Mouse (Mus musculus) T-helper 1 cell (primary cell): ENCODE results near the gene Bace1.

Source experiments
- in situ Hi-C: fragments of 300-600 bp; cut with MboI, MseI; formaldehyde crosslinking; loops from one replicate; pipeline ENCODE4 v1.15.1; 2025; ENCODE audit warnings: high pct_unique_total_duplicates

Gene Bace1

DNA sequence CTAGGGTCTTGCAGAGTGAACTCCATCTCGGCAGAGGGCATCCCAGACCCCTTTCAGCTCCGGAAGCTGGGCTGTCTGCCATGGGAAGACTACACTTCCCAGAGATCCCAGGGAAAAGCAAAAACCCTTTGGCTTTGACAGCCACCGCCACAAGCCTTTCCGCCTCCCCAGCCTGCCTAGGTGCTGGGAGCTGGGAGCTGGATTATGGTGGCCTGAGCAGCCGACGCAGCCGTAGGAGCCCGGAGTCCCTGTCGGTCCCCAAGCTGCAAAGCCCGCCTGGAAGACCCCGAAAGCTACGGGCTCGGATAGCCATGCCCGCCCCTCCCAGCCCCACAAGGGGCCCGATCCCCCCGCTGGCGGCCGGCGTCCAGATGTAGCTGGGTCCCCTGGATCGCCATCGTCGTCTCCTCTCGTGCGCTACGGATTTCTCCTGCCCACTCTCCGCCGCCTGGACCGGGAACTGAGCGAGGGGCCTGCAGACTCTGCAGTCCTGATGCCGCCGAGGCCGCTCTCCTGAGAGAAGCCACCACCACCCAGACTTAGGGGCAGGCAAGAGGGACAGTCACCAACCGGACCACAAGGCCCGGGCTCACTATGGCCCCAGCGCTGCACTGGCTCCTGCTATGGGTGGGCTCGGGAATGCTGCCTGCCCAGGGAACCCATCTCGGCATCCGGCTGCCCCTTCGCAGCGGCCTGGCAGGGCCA, at the start of gene Bace1:
Gene Bace1 (plus strand): TSS at position 147 of the 705 bp plus-strand sequence.
- in situ Hi-C loops: no loop called here

DNA sequence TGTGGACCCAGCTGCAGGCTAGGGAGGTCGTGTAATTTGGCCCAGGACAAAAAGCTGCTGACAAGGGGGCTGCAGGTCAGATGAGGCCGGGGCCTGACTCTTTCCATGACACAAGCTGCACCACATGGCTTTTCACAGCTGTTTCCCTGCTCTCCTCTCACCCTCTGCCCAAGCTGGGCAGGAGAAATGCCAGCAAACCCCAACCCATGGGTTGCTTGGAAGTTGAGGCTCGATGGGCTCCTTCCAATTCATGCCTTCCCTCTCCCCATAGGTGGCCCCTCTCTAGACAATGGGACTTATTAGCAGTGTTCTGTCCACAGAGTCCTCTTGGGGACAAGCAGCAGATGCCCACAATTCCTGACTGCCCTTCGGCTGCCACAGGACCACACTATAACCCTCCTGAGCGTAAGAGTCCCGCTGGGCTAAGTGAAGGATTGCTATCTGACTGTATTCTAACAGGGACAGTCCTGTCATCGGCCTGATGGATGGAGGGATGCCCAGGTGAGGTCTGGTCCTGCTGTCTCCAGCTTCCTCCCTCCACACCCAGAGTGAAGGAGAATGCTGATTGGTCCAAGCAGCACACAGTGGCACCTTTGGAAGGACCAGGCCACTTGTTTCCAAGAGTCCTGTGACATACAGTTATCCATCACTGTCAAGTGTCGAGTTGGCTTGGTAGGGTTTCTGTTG, 46.8 kb upstream of the Bace1 start:
- in situ Hi-C loops: no loop called here

DNA sequence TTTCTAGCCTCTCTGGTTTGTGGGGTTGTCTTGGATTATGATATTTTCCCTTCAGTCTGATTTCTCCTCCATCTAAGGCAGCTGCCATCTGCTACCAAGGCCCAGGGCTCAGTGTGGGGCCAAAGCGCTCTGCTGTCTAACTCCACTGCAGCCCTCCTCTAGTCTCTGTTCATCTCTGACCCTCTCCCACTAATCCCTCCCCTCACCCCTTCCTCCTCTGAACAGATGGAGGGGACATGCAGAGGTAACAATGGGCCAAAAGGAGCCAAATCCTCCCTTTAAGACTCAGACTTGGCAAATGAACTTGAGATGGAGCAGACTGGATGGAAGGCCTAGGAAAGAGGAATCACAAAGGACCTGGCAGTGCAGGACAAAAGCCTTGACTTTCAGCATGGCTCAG, 46.1 kb upstream of the Bace1 start:
- in situ Hi-C loops: no loop called here

DNA sequence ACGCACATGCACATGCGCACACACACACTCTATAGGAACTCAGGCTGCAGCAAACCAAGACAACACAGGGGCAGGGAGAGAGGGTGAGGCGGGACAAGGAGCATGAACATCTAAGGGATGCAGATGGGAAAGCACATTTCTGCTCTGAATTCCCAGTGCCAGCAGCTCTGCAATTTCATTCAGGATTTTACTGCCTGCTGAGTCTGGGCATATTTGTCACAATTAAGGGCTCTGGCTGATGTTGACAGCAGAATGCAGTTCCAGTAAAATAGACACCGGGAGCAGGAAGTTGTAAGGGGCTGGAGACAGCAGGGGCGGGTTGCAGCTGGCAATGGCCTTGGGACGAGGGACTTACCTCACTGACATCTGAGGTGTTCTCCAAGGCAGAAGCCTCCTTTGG, 44.7 kb upstream of the Bace1 start:
- in situ Hi-C loops: no loop called here

DNA sequence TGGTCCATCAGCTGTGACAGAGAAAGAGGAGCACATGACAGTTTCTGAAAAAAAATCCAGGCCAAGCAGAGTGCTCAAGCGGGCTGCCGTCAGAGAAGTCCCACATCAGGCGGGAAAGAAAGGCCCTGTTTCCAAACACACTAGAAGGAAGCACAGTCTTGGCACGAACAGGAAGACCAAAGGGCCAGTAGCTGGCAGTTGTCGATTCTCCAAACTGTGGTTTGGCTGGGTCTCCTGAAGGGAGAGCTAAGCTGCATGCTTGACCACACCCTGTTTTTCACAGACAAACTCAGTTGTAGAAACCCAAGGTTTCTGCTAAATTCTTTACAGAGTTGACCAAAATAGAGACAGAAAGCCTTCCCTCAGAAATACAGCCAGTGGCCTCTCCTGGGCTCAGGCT, 42.7 kb upstream of the Bace1 start:
- in situ Hi-C loops: no loop called here

DNA sequence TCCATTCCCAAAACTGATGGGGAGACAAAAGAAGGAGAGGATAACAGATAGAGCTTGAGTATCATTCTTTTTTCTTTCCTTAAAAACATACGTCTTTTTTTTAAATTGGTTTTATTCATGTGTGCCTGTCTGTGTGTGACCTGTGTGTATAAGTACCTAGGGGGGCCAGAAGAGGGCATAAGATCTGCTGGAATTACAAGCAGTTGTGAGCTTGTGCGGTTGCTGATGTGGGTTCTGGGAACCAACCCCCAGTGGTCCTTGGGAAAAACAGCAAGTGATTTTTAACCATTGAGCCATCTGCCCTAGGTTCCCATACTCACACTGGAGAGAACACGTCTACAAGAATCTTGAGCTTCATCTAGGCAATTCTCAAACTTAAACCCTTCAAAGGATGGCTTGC, 41.1 kb upstream of the Bace1 start:
- in situ Hi-C loops: no loop called here

DNA sequence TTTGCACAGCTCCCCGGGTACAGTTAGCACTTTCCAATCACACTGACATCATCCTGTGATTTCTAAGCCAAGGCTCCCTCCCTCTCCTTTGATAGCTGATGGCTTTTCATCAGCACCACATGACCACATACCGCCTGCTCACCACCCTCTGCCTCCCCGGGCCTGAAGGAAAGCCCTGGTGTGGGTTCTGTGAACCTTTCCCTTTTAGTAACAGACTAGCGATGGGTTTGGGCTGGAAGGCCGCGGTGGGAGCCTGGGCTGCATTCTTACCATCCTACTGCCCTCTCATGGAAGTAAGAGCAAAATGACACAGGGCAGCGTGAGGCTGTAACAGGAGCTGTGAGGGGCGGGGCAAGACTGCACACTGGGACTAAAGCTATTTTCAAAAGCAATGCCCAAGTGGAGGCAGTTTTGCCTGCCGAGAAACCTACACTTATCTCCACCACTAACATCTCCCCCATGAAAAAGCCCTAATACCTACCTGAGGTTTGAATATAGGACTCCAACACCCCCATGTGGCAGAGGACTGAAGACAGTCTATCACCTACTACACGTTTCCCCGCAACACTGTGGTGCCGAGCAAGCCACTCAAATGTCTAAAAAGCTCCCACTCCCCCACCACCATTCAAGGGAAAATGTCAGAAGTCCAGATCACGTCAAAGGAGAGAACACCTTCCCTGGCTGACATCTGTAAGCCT, 39.8 kb upstream of the Bace1 start:
- in situ Hi-C loops: no loop called here

DNA sequence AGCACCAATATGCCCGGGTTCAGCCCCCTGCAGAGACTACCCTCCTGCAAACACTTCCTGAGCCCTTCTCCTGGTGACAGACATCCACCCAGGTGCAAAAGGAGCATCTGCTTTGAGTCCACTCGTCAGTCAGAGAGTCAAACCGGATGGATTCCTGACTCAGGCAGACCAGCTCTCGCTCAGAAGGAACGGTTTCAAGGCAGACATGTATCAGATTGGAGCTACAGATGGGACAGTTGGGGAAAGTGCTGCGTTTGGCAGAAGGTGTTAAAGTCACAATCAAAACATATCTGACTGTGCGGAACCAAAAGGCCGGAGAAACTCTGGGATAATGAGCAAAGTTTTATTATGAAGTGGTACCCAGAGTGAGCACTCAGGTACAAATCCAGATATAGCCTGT, 39.0 kb upstream of the Bace1 start:
- in situ Hi-C loops: no loop called here

DNA sequence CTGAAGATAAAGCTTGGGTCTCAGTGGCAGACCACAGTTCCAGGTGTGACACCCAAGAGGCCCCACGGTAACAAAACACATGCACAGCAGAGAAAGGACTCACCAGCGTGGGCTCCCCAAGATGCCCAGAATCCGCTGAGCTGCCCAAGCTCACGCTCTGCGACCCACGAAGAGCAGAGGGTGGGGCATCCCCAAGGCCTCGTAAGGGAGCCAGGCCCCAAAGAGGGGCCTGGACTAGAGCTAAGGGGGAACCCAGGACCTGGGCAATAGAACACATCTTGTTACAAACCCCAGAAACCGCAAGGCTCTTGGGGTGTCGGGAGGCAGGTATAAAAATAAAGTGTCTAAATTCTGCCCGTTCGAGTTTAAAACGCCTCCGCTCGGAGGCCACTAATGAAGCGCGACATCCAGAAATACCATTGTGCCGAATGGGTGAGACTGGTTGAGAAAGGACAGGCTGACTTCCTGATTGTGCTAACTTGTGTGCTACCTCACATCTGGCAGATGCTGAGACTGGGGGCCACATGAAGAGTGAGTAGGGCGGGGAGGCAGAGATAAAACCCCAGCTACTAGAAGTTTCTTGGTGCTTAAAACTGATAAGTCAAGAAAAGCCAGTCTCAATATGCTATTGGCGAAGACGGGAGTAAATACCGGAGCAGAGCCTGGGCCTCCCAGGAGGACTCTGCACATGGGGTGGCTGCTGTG, 35.2 kb upstream of the Bace1 start:
- in situ Hi-C loops: no loop called here

DNA sequence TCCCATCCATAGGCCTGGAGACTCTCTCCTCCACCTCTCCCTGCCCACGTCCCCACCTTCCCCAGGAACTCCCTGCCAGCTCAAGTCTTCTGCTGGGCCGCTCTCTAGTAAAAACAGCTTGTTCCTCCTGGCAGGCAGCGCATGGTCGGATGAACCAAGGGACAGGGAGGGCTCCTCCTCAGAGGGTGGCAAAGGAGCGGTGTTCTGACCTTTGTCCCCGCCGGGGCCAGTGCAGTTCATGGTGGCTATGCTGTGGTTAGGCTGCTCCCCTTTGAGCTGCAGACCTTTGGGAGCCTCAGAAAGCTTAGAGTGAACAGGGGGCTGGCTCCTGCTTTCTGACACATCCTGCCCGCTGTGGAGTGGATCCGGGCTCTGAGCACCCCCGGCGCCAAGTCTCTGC, 31.5 kb upstream of the Bace1 start:
- in situ Hi-C loops: no loop called here

DNA sequence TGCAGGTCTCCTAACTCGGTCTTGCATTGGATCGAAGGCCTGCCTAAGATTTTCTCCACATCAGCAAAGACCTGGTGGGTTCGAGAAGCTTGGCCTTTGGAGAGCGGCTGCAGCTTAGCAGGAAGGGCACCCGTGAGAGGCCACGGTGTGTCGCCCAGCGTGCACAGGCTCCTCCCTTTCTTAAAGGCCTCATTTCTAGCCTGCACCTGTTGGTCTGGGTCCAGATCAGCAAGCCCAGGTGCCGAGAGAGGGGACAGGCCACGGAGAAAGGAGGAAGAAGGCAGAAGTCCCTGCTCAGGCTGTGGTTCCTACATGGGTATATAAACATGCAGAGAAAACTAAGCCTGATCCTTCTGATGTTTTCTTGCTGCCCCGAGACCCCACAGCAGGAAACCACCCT, 31.0 kb upstream of the Bace1 start:
- in situ Hi-C loops: no loop called here

DNA sequence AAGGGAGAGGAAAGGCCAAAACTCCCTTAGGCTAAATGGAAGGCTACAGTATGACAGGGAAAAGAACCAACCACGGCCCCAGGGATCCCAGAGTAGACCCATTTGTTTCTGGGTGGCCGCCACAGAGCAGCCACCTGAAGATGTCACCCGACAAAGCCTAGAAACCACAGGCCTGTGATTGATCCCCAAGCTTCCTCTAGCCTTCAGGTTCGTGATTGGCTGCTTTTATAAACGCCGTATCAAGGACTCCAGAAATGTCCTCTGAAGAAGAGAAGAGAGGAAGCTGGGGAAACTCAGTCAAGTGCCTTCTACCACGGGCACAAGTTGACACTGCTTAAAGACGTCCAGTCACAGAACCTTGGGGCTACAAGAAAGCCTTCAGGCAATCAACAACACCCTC, 30.6 kb upstream of the Bace1 start:
- in situ Hi-C loops: no loop called here

DNA sequence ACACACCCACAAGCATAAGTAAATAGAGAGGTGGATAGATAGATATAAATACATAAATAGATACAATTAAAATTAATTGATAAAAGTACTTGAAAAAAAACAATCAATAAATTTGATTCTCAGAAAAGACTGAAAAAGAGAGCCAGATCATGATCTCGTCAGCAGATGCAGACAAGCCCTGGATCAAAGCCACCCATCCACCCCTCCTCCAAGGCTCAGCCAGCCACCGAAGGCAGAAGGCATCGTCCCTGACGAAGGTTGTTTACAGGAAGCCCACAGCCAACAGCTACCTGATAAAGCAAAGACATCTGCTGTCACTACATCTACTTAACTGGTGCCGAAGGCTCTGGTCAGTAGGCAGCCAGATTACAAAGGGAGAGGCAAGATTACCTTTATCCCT, 26.4 kb upstream of the Bace1 start:
- in situ Hi-C loops: no loop called here

DNA sequence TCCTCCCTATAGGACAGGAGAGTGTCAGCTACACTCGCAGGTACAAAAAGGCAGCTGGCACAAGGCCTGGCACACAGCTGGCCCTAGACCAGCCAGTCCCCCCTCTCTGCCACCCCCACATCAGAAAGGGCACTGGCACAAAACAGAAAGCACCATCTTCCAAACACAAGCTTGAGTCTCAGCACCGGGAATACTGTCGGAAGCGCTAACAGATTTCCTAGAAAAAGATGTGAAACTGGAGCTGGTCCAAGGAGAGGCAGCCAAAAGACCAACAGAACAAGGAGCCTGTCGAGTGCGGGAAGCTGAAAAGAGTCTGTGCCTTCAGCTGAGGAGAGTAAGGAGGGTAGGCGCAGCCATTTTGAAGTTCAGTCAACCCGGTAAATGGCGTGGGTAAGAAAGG, 23.3 kb upstream of the Bace1 start:
- in situ Hi-C loops: no loop called here

DNA sequence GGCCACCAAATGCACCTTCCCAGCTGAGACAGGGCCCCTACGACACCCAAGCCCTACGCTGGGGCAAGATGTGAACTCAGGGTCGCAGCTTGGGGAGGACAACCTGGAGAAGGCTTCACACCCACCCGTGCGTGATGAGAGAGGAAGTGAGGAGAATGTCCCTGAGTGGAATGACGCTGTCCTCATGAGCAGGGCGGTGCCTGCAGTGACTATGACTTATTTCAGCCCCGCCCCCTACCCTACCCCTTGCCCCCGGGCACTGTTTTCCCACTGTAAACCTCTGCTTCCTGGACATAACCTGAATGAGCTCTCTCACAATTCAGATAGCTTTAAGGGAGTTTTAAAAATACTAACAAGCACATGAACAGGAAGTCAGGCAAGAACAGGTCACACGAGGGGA, 22.9 kb upstream of the Bace1 start:
- in situ Hi-C loops: no loop called here

DNA sequence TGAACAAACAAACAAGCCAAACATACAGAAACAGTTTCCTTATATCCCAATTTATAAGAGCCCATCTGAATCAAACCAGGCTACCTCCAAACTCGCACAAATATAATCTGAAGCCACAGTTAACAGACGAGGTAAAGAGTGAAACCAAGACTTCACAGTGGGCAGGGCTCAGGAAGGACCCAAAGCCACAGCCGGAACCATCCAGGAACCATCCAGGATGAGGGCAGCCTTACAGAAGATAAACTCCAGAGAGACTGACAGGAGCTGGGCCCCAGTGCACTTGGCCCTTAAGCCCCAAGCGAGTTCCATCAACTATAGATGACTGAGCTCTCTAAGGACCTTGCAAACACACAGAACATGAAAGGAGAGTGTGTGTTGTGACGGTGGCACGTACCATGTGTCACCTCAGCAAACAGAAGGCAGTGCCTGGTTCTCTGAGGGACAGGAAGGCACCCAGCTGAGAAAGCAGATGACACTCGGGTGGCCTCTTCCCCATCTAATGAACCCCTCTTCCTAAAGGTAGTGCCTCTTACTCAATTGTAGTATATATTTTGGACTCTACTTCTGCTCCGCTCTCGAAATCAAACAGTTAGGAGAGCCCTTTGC, 19.9 kb upstream of the Bace1 start:
- in situ Hi-C loops: no loop called here

DNA sequence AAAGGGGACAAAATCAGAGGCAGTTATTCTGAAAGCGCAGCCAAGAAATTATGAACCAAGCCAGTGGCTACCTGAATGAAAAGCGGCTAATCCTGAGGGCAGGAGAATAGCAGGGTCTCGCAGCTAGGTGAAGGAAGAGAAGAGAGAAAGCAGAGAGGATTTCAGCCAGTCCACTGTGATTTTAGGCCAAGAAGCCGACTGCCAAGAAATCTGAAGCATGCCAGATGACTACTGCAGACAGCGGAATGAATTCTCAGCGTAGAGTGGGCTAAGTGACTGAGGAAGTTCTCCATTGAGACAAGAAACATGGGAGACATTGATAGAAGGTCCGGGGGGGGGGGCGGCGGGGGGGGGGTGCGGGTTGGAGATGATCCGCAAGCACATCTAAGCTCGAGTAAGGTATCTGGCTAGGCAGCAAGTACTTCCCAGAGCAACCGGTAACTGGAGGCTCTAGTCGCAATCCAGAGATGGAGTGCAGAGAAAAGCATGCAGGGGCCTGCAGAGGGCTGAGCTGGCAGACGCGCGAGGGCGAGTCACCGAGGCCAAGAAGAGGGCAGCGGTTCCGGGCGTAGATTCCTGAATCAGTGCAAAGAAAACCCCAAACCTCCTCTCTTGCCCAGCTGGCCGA, 10.6 kb upstream of the Bace1 start:
- in situ Hi-C loops: no loop called here

DNA sequence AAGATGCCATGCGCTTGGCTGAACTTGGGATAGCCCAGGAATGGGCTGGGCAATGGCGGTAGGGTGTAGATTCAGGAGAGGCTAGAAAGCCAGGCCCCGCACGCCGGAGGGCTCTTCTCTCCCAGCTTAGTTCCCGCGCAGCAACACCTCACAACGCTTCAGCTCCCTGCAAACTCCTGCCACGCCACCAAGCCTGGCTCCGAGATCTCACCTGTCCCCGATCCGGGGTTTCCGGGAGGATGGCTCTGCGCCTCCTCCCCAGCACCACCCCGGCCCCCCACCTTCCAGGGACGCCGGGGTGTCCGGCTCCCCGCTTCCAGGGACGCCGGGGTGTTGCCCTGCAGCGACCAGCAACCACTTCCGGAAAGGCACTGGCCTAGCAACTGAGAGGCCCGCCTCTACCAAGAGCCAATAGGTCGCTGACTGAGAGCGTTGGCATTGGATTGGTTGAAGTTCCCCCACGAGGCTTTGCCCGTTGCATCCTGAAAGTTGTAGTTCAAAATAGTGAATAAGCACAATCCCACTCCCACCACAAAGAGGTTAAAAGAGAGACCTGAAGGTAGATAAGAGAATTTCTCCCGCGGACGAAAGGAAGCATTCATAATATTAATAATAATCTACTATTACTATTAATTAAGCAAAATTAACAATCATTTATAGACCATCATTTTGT, 10.0 kb upstream of the Bace1 start, which contains the start of gene Cep164:
Gene Cep164 (minus strand): TSS at position 401 of the 673 bp plus-strand sequence.
- in situ Hi-C loops: no loop called here

DNA sequence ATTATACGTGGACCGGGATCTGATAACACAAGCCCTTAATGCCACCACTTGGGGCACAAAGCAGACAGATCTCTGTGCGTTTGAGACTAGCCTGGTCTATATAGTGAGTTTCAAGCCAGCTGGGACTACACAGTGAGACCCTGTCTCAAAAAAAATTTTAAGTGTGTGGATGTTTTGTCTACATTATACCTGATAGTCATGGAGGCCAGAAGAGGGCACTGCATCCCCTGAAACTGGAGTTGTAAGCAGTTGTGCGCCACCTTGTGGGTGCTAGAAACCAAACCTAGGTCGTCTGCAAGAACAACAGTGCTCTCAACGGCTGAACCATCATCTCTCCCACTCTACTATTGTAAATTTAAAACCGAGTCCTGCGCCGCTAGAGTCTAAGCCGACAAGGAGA, 9.3 kb upstream of the Bace1 start:
- in situ Hi-C loops: no loop called here

DNA sequence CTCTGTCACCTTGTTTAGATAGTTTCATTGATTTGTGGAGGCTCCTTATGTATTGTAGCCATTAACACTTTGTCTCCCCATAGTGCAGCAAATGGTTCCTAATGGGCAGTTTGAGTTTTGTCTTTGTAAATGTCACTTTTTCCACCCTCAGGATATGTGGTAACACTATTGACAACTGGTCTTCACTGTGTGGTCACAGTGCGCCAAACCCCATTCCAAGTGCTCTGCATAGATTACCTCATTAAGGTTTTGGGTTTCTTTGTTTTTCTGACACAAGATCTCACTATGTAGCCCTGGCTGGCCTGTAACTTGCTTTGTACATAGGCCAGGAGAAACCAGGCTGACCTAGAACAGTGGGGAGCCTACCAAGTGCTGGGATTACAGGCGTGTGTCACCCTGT, 5.5 kb upstream of the Bace1 start:
- in situ Hi-C loops: no loop called here

DNA sequence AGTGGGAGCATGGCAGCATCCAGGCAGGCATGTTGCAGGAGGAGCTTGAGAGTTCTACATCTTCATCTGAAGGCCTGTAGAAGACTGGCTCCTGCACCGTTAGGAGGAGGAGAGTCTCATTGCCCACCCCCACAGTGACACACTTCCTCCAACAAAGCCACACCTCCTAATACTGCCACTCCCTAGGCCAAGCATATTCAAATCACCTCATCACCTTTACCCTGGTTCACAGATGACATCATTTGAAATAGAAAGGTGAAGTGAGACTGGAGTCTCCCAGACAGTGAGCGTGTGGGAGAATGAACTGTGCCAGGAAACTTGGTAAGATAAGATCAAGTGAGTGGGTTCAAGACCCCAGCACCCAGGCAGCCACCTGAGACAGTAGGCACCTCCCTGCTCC, 4.9 kb upstream of the Bace1 start:
- in situ Hi-C loops: no loop called here
